Mouse (Mus musculus) embryonic facial prominence, embryonic 14.5 days (tissue): ENCODE data around the gene Arrdc1. TPM values are rescaled to one million over a fixed set of nuclear protein-coding genes. Genes with fewer than 3 reads are reported as not detected.

Experiments
- ATAC-seq: fragments of 200-750 bp; cut with Nextera tagmentation; 2 replicates; pipeline ENCODE4 v1.8.0; 2017; ENCODE audit warnings: low read depth, moderate number of reproducible peaks, moderate TSS enrichment
- DNase-seq: peaks from one replicate; pipeline ENCODE4 v3.0.0-alpha.2; 2015; ENCODE audit warnings: low spot score
- H3K27ac ChIP-seq: fragments of 300-500 bp; sonication (generic); replicated peaks from 2 replicates; pipeline ENCODE4 v1.5.1; 2014; ENCODE audit warnings: low read depth, mild to moderate bottlenecking, low read length, moderate library complexity
- H3K27me3 ChIP-seq: fragments of 300-500 bp; sonication (generic); replicated peaks from 2 replicates; pipeline ENCODE4 v1.6.1; 2014; ENCODE audit warnings: low read length; ENCODE audit not compliant: control insufficient read depth, insufficient read depth
- H3K36me3 ChIP-seq: fragments of 300-500 bp; sonication (generic); 2 replicates; pipeline ENCODE4 v1.6.1; 2014; ENCODE audit warnings: low read length, mixed read lengths; ENCODE audit not compliant: control insufficient read depth, insufficient read depth
- H3K4me1 ChIP-seq: fragments of 300-500 bp; sonication (generic); 2 replicates; pipeline ENCODE4 v1.6.1; 2014; ENCODE audit warnings: antibody characterized with exemption, low read length; ENCODE audit not compliant: control insufficient read depth, insufficient read depth
- H3K4me2 ChIP-seq: fragments of 300-500 bp; sonication (generic); 2 replicates; pipeline ENCODE4 v1.6.1; 2014; ENCODE audit warnings: low read depth, mild to moderate bottlenecking, low read length, moderate library complexity, mixed read lengths
- H3K4me3 ChIP-seq: fragments of 300-500 bp; sonication (generic); 2 replicates; pipeline ENCODE4 v1.5.1; 2014; ENCODE audit warnings: low read depth, mild to moderate bottlenecking, low read length
- H3K9ac ChIP-seq: fragments of 300-500 bp; sonication (generic); 2 replicates; pipeline ENCODE4 v1.6.1; 2014; ENCODE audit warnings: low read depth, mild to moderate bottlenecking, low read length, moderate library complexity, mixed read lengths
- H3K9me3 ChIP-seq: fragments of 300-500 bp; sonication (generic); 2 replicates; pipeline ENCODE4 v1.6.1; 2016; ENCODE audit warnings: low read length; ENCODE audit not compliant: control insufficient read depth
- WGBS: fragments of 180-500 bp; shearing (Covaris S2); extraction: QIAGEN DNeasy Blood & Tissue Kit; methylation state at CpG from one replicate; pipeline ENCODE4 v1.1.7; 2014; 5-methylcytosine and 5-hydroxymethylcytosine counted together
- polyA plus RNA-seq: library from polyadenylated mRNA; unstranded; fragments of >200 nt; fragmentation: Nextera tagmentation; extraction: Ambion mirVana; gene quantifications from 2 replicates; pipeline ENCODE4 v1.2.1, GENCODE M21; 2014

The Arrdc1 gene
- polyA plus RNA-seq, 1 experiment from 2014 or later, result 28.2 TPM

DNA sequence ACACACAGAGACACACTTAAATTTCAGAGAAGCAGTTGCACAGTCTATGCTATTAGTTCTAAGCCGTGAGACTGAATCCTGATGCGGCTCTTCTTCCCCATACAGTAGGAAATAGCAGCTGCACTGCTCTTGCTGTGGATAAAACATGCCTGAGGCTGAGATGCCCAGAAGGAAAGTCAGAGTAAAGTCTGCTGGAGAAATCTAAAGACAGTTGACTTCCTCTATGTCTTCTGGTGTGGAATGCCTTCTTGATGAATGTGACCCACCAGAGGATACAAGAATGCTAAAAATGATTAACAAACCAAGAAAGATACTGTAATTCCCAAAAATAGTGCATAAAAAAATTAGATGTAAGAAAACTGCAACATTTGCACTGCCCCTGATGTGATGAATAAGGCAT is 35.8 kb downstream of the Arrdc1 start:
- H3K4me1 ChIP-seq, result 0 out of 2 replicates have a peak, but pooled peaks cover 5% of the 10 kb centered on the region
- 87% methylated on average over 2 of the region's 2 CpGs for WGBS
- ATAC-seq, result no peak
- no peak for DNase-seq
- H3K9me3 ChIP-seq, result no peaks in the 10 kb centered on the region
- H3K4me2 ChIP-seq, result no peak overlapping the region
- no peak overlapping the region for H3K4me3 ChIP-seq
- no peak overlapping the region for H3K9ac ChIP-seq
- H3K27me3 ChIP-seq, result no peaks in the 10 kb centered on the region
- peaks cover 4% of the 10 kb centered on the region; the same call in 1 of the 2 replicates for H3K36me3 ChIP-seq
- no peak overlapping the region for H3K27ac ChIP-seq

DNA sequence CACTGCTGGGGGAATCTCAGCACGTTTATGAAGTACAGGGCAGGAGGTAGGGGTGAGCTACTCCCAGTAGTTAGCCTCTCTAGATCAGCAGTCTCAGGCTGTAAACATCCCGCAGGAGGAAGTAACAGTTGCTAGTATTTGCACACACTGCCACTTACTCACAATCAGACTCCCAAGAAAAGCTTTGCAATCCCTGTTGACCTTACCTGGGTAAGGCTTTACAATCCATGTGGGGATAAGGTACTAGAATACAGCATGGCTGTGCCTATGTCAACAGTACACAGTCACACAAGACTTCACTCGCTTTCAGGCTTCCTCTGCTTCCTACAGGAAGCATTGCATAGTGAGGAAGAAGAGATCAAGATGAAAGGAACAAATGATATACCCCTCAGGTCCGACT is 38.3 kb downstream of the Arrdc1 start:
- Histone ChIP-seq H3K9me3 (no peaks in the 10 kb centered on the region), H3K27me3 (no peaks in the 10 kb centered on the region), H3K4me3 (no peak overlapping the region), H3K36me3 (peaks cover 4% of the 10 kb centered on the region; the same call in 1 of the 2 replicates), H3K27ac (no peak overlapping the region), H3K9ac (no peak overlapping the region), H3K4me2 (no peak overlapping the region), H3K4me1 (no peaks in the 10 kb centered on the region)
- no peak for DNase-seq
- 76% methylated on average over 4 of the region's 4 CpGs for WGBS
- ATAC-seq, result no peak

DNA sequence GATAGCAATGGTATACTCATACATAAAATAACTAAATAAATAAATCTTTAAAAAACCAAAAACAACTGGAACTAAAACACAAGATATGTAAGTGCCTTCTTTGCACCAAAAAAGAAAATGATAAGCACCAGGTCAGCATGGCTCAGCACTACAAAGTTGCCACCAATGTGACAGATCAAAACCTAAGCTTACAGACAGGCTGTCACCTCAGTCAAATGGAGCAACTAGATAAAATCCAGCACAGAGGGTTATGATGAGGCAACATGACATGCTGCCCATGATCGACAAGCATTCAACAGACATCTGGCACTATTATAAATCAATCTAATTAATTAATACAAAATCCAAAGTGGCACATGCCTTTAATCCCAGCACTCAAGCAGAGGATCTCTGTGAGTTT is 40.8 kb downstream of the Arrdc1 start:
- Histone ChIP-seq H3K9ac (no peak overlapping the region), H3K4me2 (no peak overlapping the region)
- WGBS, result 91% methylated on average over 1 of the region's 1 CpGs

DNA sequence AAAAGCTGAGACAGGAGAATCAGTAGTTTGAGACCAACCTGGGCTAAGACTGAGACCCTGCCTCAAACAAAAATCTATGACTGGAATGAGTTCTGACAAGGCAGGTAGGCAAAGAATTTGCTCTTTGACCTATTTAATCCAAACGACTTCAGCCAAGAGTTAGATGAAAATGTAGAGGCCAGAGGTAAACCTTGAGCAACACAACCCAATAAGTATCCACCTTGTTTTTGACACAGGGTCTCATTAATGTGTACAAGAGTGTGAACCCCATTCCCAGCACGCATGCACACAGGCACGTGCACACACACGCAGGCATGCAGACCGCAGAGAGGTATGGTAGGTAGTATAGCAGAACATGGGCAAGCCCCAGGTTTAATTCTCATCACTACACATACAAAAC is 42.7 kb downstream of the Arrdc1 start:
- Histone ChIP-seq H3K9ac (no peak overlapping the region), H3K4me3 (no peak overlapping the region), H3K4me2 (no peak overlapping the region), H3K27ac (no peak overlapping the region), H3K36me3 (no peaks in the 10 kb centered on the region), H3K27me3 (no peaks in the 10 kb centered on the region), H3K4me1 (no peaks in the 10 kb centered on the region), H3K9me3 (no peaks in the 10 kb centered on the region)
- DNase-seq (no peak), ATAC-seq (no peak)
- WGBS, result 82% methylated on average over 5 of the region's 5 CpGs

More for the DNA sequence above, 40.8 kb downstream of the Arrdc1 start:
- H3K36me3 ChIP-seq, result peaks cover 2% of the 10 kb centered on the region; the same call in 1 of the 2 replicates
- no peaks in the 10 kb centered on the region for H3K4me1 ChIP-seq
- H3K27me3 ChIP-seq, result no peaks in the 10 kb centered on the region
- no peak overlapping the region for H3K4me3 ChIP-seq
- no peak for DNase-seq
- ATAC-seq, result no peak
- H3K27ac ChIP-seq, result no peak overlapping the region
- H3K9me3 ChIP-seq, result no peaks in the 10 kb centered on the region

DNA sequence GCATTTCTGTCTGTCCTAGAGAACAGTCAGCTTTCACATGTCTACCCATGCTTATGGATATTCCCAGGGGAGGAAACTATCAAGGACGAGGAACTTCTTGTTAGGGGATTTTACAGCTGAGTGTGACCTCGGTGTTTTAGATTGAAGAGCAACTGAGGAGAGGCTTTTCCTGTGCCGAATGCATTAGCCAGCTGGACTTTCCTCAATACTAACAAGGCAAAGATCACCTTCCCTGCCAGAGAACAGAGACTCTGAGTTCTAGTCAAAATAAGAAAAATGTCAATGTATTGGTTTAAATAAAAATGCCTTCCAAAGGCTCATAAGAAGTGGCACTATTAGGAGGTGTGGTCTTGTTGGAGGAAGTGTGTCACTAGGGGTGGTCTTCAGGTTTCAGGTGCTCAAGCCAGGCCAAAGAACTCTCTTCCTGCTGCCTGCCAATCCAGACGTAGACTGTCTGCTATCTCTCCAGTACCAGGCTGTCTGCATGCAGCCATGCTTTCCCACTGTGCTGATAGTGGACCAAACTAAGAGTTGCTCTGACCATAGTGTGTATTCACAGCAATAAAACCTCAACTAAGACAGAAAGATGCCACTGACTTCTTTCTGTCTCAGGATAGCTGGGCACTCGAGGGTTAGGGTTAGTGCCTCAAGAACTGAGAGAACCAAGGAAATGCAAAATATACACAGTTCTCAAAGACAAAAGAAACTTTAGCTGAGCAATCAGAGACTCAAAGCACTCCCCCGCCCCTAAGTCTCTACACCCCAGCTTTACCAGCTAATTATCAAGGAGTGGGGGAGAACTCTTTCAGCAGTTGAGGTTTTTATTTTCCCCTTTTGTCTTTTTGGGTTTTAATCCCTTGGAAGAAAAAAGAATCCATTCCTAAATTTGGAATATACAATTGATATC is 44.3 kb downstream of the Arrdc1 start:
- no peak overlapping the region for H3K9ac ChIP-seq
- H3K4me2 ChIP-seq, result no peak overlapping the region
- no peaks in the 10 kb centered on the region for H3K9me3 ChIP-seq
- H3K27ac ChIP-seq, result no peak overlapping the region
- no peak overlapping the region for H3K4me3 ChIP-seq
- WGBS, result 67% methylated on average over 6 of the region's 6 CpGs
- DNase-seq (no peak), ATAC-seq (no peak)
- no peaks in the 10 kb centered on the region for H3K27me3 ChIP-seq
- H3K36me3 ChIP-seq, result peaks cover 9% of the 10 kb centered on the region; the same call in 1 of the 2 replicates
- no peaks in the 10 kb centered on the region for H3K4me1 ChIP-seq

DNA sequence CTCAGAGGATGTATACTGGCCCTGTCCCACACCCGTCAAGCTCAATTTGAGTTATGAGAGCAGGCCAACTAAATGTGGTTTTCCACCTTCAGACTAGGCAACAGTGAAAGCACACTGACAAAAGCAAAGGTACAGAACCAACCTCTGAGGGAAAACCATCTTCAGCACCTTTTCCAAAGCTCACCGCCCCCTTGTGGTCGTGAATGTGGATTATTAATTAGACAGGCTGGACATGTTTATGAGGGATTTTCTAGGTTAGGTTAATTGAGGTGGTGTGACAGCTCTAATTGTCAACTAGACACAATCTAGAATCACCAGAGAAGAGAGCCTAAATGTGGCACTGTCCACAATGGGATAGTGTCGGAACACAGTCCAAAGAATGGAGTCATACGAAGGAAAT is 46.2 kb downstream of the Arrdc1 start:
- H3K4me3 ChIP-seq, result no peak overlapping the region
- peaks cover 27% of the 10 kb centered on the region for H3K36me3 ChIP-seq
- DNase-seq (no peak), ATAC-seq (no peak)
- 85% methylated on average over 5 of the region's 5 CpGs for WGBS
- H3K9me3 ChIP-seq, result no peaks in the 10 kb centered on the region
- H3K4me1 ChIP-seq, result no peaks in the 10 kb centered on the region
- no peaks in the 10 kb centered on the region for H3K27me3 ChIP-seq
- H3K27ac ChIP-seq, result no peak overlapping the region
- no peak overlapping the region for H3K9ac ChIP-seq
- no peak overlapping the region for H3K4me2 ChIP-seq

DNA sequence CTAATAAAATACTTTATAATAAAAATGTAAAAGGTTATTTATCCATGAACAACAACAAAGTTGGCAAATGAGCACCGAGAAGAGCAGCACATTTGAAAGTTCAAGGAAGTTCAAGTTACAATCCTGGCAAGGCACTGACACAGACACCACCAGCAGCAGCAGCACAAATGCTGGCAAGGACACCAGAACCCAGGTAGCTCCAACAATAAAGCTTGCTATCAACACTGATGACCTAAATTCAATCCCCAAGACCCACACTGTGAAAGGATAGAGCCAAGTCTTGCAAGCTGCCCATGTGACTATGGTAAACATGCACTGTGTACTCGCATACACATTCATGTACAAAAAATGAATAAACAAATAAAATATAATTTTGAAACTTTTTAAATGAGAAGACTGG is 54.4 kb downstream of the Arrdc1 start:
- Histone ChIP-seq H3K36me3 (peaks cover 70% of the 10 kb centered on the region), H3K4me3 (no peak overlapping the region), H3K4me1 (no peaks in the 10 kb centered on the region), H3K9me3 (no peaks in the 10 kb centered on the region), H3K27me3 (no peaks in the 10 kb centered on the region), H3K27ac (no peak overlapping the region), H3K9ac (no peak overlapping the region), H3K4me2 (no peak overlapping the region)
- DNase-seq, result no peak
- no peak for ATAC-seq
- 94% methylated on average over 2 of the region's 2 CpGs for WGBS
